Mouse (Mus musculus) heart, postnatal 0 days (tissue): ENCODE data around the gene Rcc1l. TPM values are rescaled to one million over a fixed set of nuclear protein-coding genes. Genes with fewer than 3 reads are reported as not detected.

ENCODE experiments used
- ATAC-seq: fragments of 200-750 bp; cut with Nextera tagmentation; 2 replicates; pipeline ENCODE4 v1.8.0; 2017; ENCODE audit warnings: low read depth, moderate number of reproducible peaks, moderate library complexity; ENCODE audit not compliant: insufficient read depth
- DNase-seq: peaks from one replicate; pipeline ENCODE4 v3.0.0-alpha.2; 2016; ENCODE audit warnings: low spot score
- H3K27ac ChIP-seq: fragments of 300-500 bp; sonication (generic); 2 replicates; pipeline ENCODE4 v1.5.1; 2014; ENCODE audit warnings: low read depth, mild to moderate bottlenecking
- H3K27me3 ChIP-seq: fragments of 300-500 bp; sonication (generic); 2 replicates; pipeline ENCODE4 v1.6.1; 2014; ENCODE audit warnings: low read length, mixed read lengths; ENCODE audit not compliant: control insufficient read depth, insufficient read depth
- H3K36me3 ChIP-seq: fragments of 300-500 bp; sonication (generic); replicated peaks from 2 replicates; pipeline ENCODE4 v1.6.1; 2014; ENCODE audit warnings: low read length, mixed read lengths; ENCODE audit not compliant: control insufficient read depth, insufficient read depth
- H3K4me1 ChIP-seq: fragments of 300-500 bp; sonication (generic); 2 replicates; pipeline ENCODE4 v1.6.1; 2014; ENCODE audit warnings: antibody characterized with exemption; ENCODE audit not compliant: control insufficient read depth, insufficient read depth
- H3K4me2 ChIP-seq: fragments of 300-500 bp; sonication (generic); 2 replicates; pipeline ENCODE4 v1.6.1; 2014; ENCODE audit warnings: low read depth, mild to moderate bottlenecking, low read length, moderate library complexity
- H3K4me3 ChIP-seq: fragments of 300-500 bp; sonication (generic); 2 replicates; pipeline ENCODE4 v1.5.1; 2014; ENCODE audit warnings: low read depth, low read length
- H3K9ac ChIP-seq: fragments of 300-500 bp; sonication (generic); replicated peaks from 2 replicates; pipeline ENCODE4 v1.6.1; 2014; ENCODE audit warnings: low read depth, low read length, mixed read lengths
- H3K9me3 ChIP-seq: fragments of 300-500 bp; sonication (generic); replicated peaks from 2 replicates; pipeline ENCODE4 v1.6.1; 2016; ENCODE audit warnings: low read length; ENCODE audit not compliant: control insufficient read depth
- CTCF ChIP-seq: IDR thresholded peaks from 2 replicates; pipeline ENCODE4 v1.5.1; 2016; ENCODE audit warnings: antibody characterized with exemption, control low read depth, low read depth
- EP300 ChIP-seq: IDR thresholded peaks from 2 replicates; pipeline ENCODE4 v1.6.1; 2016; ENCODE audit warnings: antibody characterized with exemption, low read depth
- WGBS: fragments of 180-500 bp; shearing (Covaris S2); extraction: QIAGEN DNeasy Blood & Tissue Kit; methylation state at CpG from one replicate; pipeline ENCODE4 v1.1.7; 2014; 5-methylcytosine and 5-hydroxymethylcytosine counted together
- polyA plus RNA-seq: library from polyadenylated mRNA; unstranded; fragments of >200 nt; fragmentation: Nextera tagmentation; extraction: Ambion mirVana; gene quantifications from 2 replicates; pipeline ENCODE4 v1.2.1, GENCODE M21; 2015
- total RNA-seq: library from RNA; depleted of rRNA; stranded (reverse); fragments of >200 nt; gene quantifications from 2 replicates; pipeline ENCODE4 v1.2.3, GENCODE M21; 2014; ENCODE audit warnings: low replicate concordance

The Rcc1l gene
- total and polyA plus RNA-seq, 2 experiments from 2014 or later, result 19.7 to 22.1 TPM

DNA sequence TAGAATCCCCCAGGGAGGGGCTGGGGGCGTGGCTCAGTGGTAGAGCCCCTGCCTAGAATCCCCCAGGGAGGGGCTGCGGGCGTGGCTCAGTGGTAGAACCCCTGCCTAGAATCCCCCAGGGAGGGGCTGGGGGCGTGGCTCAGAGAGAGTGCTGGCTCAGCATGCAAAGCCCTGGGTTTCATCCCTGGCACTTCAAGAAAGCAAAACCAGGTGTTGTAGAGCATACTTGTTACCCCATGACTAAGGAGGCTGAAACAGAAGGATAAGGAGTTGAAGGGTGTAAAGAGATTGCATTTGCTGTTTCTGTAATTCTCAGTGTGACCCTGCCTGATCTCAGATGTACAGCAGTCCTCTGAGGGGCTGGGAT is 54.7 kb downstream of the Rcc1l start:
- Histone ChIP-seq H3K36me3 (peaks cover 3% of the 10 kb centered on the region; the same call in 1 of the 2 replicates), H3K9ac (no peak overlapping the region), H3K4me3 (no peak overlapping the region), H3K27ac (peak overlapping the region; percentile 51), H3K27me3 (no peaks in the 10 kb centered on the region), H3K4me2 (no peak overlapping the region), H3K9me3 (peaks cover 4% of the 10 kb centered on the region; the same call in 1 of the 2 replicates), H3K4me1 (peaks cover 20% of the 10 kb centered on the region)
- ATAC-seq (no peak), DNase-seq (no peak)
- 78% methylated on average over 4 of the region's 4 CpGs for WGBS
- no peak for TF ChIP-seq CTCF
- TF ChIP-seq EP300, result no peak

DNA sequence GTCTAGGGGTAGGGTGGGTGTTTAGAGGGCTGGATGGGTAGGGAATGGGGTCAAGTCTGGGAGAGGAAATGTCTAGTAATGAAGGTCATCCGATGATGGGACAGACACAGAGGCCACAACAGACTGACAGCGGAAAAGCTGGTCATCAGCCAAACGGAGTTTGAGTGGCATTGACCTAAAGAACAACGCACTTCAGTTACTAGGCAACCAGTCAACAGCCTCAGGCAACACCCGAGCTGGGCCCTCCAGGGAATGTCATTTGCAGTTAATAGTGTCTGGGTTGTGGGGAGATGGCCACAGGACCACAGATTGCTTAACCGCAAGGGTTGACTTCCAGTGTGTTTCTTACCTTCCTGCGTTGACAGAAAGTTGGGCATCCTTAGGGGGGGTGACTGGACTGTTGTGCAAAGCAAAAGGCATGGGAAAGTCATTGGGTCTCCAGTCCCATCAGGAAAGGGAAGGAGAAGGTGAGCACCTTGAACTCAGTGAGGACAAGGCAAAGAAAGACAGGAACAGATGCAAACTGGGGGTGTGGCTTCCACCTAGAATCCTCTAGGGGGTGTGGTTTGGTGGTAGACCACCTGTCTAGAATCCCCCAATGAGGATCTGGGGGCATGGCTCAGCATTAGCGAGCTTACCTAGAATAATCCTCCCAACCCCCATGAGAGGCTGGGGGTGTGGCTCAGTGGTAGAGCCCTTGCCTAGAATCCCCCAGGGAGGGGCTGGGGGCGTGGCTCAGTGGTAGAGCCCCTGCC is 55.3 kb downstream of the Rcc1l start:
- no peaks in the 10 kb centered on the region for H3K27me3 ChIP-seq
- no peak overlapping the region for H3K4me3 ChIP-seq
- DNase-seq (peak; percentile 87), ATAC-seq (peak; percentile 80)
- 25% methylated on average over 8 of the region's 9 CpGs for WGBS
- H3K27ac ChIP-seq, result peak overlapping the region; percentile 63
- no peaks in the 10 kb centered on the region for H3K36me3 ChIP-seq
- H3K4me2 ChIP-seq, result peak overlapping the region; percentile 1; the same call in 1 of the 2 replicates
- TF ChIP-seq CTCF (no peak), EP300 (peak; percentile 38; the same call in 1 of the 2 replicates)
- peaks cover 20% of the 10 kb centered on the region for H3K4me1 ChIP-seq
- no peak overlapping the region for H3K9ac ChIP-seq
- no peaks in the 10 kb centered on the region for H3K9me3 ChIP-seq

DNA sequence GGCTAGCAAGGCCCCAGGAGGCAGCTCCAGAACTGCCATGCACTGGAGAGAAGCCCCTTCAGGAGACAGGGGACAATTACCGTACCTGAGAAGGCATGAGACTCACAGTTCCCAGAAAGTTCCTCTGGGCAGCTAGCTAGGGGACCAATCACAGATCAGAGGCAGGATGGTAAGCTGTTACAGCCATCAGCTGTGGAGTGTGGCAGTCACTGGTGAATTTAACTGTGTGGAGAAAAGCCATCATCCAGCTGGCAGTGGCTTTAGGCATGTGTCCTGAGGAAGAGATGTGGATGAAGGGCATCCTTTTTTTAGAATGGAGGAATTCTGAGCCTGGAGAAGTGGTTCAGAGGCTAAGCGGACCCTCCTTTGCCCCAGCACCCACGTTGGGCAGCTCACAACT is 56.4 kb downstream of the Rcc1l start:
- peaks cover 20% of the 10 kb centered on the region for H3K4me1 ChIP-seq

DNA sequence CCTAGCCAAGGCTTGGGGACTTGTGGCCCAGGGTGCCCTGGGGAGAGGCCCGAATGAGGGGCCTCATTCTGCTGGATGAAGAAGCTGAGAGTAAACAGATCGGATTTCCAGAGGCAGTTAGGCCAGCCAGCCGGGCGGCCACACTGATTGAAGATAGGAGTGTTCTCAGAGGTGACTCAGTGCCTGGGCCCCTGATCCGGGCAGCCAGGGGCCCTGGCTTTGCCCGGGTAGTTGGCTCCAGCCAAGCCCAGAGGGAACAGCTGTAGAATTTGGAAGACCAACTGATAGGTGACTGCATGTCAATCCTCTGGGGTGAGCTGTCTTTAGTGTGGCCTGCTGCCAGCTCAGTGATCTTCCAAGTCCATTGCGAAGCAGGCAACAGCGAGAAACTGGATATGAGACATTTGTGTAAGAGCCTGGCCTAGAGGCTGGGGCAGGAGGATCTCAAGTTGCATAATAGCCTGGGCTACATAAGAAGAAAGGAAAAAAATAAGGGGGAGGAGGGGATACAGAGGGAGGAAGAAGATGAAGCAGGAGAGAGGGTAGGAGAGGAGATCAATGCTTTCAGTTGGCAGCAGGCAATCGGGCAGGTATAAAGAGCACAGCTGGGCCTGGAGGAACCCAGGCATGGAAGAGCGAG is 57.0 kb downstream of the Rcc1l start:
- H3K9ac ChIP-seq, result no peak overlapping the region
- ATAC-seq (no peak), DNase-seq (no peak)
- no peaks in the 10 kb centered on the region for H3K27me3 ChIP-seq
- peaks cover 20% of the 10 kb centered on the region for H3K4me1 ChIP-seq
- no peaks in the 10 kb centered on the region for H3K9me3 ChIP-seq
- H3K36me3 ChIP-seq, result no peaks in the 10 kb centered on the region
- WGBS, result 54% methylated on average over 10 of the region's 10 CpGs
- H3K27ac ChIP-seq, result peak overlapping the region; percentile 63
- no peak overlapping the region for H3K4me3 ChIP-seq
- no peak for TF ChIP-seq EP300
- TF ChIP-seq CTCF, result no peak
- no peak overlapping the region for H3K4me2 ChIP-seq

More for the DNA sequence above, 56.4 kb downstream of the Rcc1l start:
- Histone ChIP-seq H3K36me3 (no peaks in the 10 kb centered on the region), H3K27ac (peak overlapping the region; percentile 63), H3K27me3 (no peaks in the 10 kb centered on the region), H3K4me3 (no peak overlapping the region), H3K9me3 (no peaks in the 10 kb centered on the region), H3K4me2 (no peak overlapping the region), H3K9ac (no peak overlapping the region)
- TF ChIP-seq EP300 (no peak), CTCF (no peak)
- no peak for ATAC-seq
- WGBS, result 67% methylated on average over 3 of the region's 3 CpGs
- no peak for DNase-seq

DNA sequence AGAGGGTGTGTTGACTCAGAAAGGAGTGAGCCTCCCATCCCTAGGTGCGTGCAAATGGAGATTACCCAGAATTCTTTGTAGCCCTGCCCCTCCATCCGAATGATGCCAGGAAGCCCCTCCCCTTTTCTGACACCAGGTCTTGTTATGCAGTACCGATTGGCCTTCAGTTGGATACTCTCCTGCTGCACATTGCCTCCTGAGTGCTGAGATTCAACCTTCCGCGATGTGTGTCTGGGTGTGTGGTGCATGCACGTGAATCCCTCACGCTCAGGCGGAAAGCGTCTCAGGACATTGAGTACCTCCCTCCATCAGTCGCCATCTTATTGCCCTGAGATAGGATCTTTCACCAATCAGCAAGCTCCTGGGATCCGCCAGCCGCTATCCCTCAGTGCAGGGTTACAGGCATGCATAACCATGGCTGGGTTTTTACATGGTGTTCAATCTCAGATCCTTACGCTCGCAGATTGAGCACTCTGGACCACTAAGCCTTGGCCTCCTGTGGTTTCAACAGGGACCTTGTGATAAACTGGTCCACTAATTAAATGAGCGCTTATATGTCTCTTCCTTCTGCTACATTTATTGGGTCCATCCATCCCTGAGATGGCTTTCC is 57.7 kb downstream of the Rcc1l start:
- DNase-seq (no peak), ATAC-seq (no peak)
- 89% methylated on average over 15 of the region's 15 CpGs for WGBS
- TF ChIP-seq CTCF (no peak), EP300 (no peak)
- Histone ChIP-seq H3K4me3 (no peak overlapping the region), H3K4me1 (peaks cover 20% of the 10 kb centered on the region), H3K9ac (no peak overlapping the region), H3K9me3 (no peaks in the 10 kb centered on the region), H3K27ac (peak overlapping the region; percentile 63; the same call in 1 of the 2 replicates), H3K27me3 (no peaks in the 10 kb centered on the region), H3K36me3 (no peaks in the 10 kb centered on the region), H3K4me2 (no peak overlapping the region)
